Mouse (Mus musculus) embryo, embryonic 9.5 days (tissue): ENCODE data around the gene Usp32.

Experiments
- DNase-seq: peaks from one replicate; pipeline ENCODE4 v3.0.0-alpha.2; 2017; ENCODE audit errors: extremely low spot score

The Usp32 gene

GRCm38 (mm10) chr11:84979351-84979750 is 160.6 kb downstream of the Usp32 start:
- DNase-seq = no peak

- peak; percentile 54 for DNase-seq
These were observed 161.8 kb downstream of the Usp32 start for GRCm38 (mm10) chr11:84978113-84978512.

DNA sequence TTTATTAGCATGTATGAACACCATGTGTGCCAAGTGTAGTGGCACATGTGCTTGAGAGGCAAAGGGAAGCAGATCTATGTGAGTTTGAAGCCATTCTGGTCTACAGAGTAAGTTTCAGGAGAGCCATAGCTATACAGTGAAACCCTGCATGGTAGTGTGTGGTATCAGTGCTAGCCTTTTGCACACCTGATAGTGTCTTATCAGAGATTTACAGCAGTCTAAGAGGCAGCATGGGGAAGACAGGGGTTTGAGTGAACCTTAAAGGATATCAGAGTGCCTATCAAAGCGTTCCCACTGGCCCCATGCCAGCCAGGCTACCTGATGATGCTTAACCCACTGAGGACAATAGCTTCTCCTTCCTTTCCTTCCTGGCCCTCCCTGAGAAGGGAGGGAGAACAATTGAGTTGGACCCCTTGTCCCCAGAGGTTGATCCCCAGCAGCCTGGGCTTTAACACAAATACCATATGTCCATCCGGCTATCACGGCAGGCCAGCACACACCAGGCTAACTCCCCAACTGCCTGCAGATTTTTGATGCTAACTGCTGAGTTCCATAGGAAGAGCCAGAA is 162.5 kb downstream of the Usp32 start:
- no peak for DNase-seq

DNA sequence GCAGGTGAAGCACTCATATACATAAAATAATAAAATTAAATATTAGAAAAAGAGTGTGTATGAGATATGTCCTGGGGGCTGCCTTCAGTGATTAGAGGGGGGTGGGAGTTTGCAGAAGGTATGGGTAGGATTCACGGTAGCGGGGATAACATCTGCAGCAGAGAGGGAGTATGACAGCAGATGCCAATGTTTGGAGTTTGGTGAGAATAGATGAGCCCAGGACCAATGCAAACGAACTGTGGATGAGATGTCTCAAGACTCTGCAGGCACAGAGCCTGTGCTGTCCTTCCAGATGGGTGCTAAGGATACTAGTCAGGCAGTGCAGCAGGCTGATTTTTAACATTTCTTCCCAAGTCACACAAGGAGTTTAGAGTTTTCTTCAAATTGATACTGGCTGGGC is 163.3 kb downstream of the Usp32 start:
- no peak for DNase-seq

GRCm38 (mm10) chr11:84974582-84974981 is 165.4 kb downstream of the Usp32 start:
- no peak for DNase-seq

DNA sequence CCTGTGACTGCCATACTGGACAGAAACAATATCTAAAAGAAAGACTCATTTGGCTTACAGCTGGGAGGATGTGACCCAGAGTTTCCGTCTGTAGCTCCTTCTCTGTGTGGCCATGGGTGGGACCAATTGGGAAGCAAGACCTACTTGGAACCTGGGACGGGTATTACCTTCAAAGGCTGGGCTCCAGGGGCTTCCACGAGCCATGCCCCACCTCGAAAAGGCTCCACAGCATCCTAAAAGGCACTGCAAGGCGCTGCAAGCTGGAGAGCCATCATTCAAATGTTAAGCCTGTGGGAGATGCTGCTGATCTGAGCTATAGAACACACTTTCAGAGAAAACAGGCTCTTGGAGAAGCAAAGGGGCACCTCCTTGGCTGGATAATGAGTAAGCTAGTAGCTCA is 166.3 kb downstream of the Usp32 start:
- DNase-seq = no peak

GRCm38 (mm10) chr11:84972067-84972466 is 167.9 kb downstream of the Usp32 start:
- DNase-seq = no peak

- DNase-seq = no peak
These were observed 171.2 kb downstream of the Usp32 start for GRCm38 (mm10) chr11:84968775-84969174.

DNA sequence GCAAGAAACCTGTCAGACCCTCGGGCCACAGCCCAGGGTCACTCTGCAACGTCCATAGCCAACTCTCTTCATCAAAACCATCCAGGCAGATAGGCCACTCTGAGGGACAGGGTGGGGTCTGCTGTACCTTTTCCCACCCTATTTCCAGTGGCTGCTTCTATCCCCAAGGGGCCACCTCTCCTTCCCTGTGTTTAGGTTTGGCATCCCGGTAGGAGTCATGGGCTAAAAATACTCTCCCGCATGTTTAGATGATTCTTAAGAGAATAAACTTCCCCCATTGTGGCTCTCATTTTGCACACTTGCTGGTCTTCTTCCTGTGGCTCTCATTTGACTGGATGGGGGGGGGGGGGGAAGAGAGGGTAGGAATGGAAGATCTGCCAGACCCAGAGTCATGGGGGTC is 171.7 kb downstream of the Usp32 start:
- no peak for DNase-seq

DNA sequence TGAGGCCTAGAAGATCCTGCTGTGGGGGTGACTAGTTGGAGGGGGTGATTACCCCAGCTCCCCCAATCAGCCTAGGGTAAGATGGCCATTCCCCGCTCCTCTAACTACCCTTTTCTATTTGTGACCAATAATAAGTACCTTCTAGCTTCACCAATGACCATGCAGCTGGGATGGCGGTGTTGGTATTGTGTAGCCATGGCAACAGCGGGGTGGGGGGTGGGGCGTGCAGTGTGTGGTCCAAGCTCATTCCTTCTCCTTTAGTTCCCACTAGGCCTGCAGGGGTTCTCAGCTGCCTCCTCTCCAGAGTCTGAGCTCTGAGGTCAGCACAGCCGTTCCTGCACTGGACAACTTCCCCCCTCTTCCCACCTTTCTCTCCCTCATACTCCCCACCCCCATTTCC is 172.8 kb downstream of the Usp32 start:
- peak; percentile 65 for DNase-seq

GRCm38 (mm10) chr11:84966696-84967095 is 173.3 kb downstream of the Usp32 start:
- no peak for DNase-seq

- no peak for DNase-seq
These were observed 176.4 kb downstream of the Usp32 start for GRCm38 (mm10) chr11:84963556-84963955.

GRCm38 (mm10) chr11:84962536-84962935 is 177.4 kb downstream of the Usp32 start:
- DNase-seq = no peak

- DNase-seq = no peak
These were observed 178.4 kb downstream of the Usp32 start for GRCm38 (mm10) chr11:84961571-84961970.

DNA sequence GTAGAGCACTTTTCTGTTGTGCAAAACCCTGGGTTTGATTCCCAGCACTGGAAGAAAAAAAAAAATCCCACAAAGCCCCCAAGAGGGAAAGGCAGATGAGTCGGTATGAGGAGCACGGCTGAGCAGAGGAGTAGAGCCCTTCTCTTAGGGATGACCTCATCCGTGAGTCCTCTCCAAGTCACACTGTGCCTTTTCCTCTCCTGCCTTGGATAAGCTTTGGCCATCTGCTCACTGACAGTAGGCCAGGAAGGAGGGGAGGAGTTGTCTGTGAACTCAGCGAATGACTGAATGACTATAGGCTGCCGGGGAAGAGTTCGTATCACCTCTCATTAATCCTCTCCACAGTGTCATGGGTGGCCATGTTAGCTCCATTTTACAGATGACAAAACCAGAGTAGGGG is 179.2 kb downstream of the Usp32 start:
- DNase-seq = no peak

DNA sequence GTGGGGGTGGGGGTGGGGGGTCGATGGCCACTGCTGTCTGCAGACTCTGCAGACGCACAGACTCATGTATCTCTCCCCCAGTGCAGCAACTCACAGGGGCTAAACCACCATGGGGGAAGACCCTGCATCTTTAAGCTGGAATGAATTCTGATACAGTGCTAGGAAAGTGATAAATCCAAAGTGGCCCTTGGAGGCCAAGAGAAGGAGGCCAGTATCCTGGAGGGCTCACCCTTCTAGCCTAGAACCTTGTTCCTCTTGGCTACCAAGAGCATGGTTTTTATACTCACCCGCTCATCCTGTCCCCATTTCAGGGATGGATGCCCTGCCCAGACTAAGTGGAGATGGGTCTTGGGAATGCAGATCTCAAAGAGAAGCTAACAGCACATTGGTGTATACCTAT is 179.7 kb downstream of the Usp32 start:
- no peak for DNase-seq

- DNase-seq = peak; percentile 75
These were observed 180.2 kb downstream of the Usp32 start for GRCm38 (mm10) chr11:84959701-84960181.

DNA sequence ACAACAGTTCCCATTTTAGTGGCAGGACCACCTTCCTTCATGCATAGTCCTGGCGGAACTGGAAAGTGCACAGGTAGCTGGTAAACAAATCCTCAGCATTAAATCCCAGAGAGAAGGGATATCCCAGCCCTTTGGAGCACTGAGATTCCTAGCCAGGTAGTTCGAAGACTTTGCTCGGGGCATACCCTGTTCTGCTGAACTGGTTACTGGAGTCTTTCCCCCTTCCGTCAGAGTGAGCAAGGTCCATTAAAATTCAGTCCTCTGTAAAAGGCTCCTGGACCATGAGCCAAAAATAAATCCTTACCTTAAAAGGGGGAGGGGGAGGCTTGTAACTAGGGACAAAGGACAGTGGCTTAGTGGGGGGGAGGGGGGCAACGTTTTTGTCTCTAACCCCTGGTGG is 180.8 kb downstream of the Usp32 start:
- DNase-seq = no peak

GRCm38 (mm10) chr11:84958271-84958630 is 181.7 kb downstream of the Usp32 start:
- no peak for DNase-seq

GRCm38 (mm10) chr11:84957591-84958270 is 182.2 kb downstream of the Usp32 start, which contains the start of gene Car4:
TSS of gene Car4 (plus strand) at chr11:84957786.
- peak; percentile 40 for DNase-seq

- no peak for DNase-seq
These were observed 182.8 kb downstream of the Usp32 start for GRCm38 (mm10) chr11:84957171-84957570.

- no peak for DNase-seq
These were observed 183.6 kb downstream of the Usp32 start for GRCm38 (mm10) chr11:84956400-84956799.

DNA sequence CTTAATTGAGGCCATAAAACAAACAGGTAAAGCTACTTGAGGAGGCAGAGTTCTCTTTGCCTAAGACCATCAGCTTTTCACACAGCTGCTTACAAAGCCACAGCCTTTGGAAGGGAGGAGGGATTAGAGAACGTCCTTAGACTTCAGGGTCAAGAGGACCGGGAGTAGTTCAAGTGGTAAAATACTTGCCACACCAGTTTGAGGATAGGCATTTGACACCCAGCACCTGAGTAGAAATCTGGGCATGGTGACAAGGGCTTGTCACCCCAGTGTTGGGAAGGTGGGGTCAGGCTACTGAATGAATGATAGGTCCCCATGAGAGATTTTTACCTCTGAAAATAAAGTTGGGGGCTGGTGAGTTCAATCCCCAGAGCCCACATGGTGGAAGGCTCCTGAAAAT is 187.3 kb downstream of the Usp32 start:
- DNase-seq = no peak

DNA sequence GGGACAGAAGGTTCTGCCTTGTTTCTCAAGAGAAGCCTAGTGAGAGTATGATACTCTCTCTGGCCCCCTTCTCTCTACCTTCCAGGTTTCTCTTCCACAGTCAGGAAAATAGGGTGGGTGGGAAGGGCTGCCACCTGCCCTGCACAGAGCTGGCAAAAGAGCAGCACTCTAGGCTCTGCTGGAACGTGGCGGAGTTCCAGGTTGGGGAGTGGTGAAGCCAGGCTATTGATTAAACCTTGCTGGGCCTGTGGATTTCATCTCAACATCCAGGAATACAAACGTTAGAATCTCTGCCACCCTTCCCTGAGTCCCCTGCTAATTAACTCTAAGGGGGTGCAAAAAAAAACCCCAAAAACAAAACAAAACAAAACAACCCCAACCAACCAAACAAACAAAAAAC is 191.4 kb downstream of the Usp32 start:
- DNase-seq = no peak
